Mouse (Mus musculus) stomach, postnatal 0 days (tissue): Measurements from ENCODE around the gene Gm13128. TPM values are rescaled to one million over a fixed set of nuclear protein-coding genes. Genes with fewer than 3 reads are reported as not detected.
"Not testable (repeated sequence)": the region's sequence is repeated elsewhere in the genome, so short reads cannot be mapped to it uniquely, and the experiment has no call there.

Experiments
- ATAC-seq: fragments of 200-750 bp; cut with Nextera tagmentation; 2 replicates; pipeline ENCODE4 v1.8.0; 2017; ENCODE audit not compliant: low FRiP score, low TSS enrichment
- DNase-seq: peaks from one replicate; pipeline ENCODE4 v3.0.0-alpha.2; 2016; ENCODE audit warnings: low spot score
- H3K27ac ChIP-seq: fragments of 300-500 bp; sonication (generic); replicated peaks from 2 replicates; pipeline ENCODE4 v1.5.1; 2014; ENCODE audit warnings: mild to moderate bottlenecking, control low read depth
- H3K27me3 ChIP-seq: fragments of 300-500 bp; sonication (generic); 2 replicates; pipeline ENCODE4 v1.6.1; 2014; ENCODE audit warnings: low read length; ENCODE audit not compliant: control insufficient read depth, insufficient read depth
- H3K36me3 ChIP-seq: fragments of 300-500 bp; sonication (generic); 2 replicates; pipeline ENCODE4 v1.6.1; 2014; ENCODE audit warnings: low read length, mixed read lengths; ENCODE audit not compliant: control insufficient read depth, insufficient read depth
- H3K4me1 ChIP-seq: fragments of 300-500 bp; sonication (generic); replicated peaks from 2 replicates; pipeline ENCODE4 v1.6.1; 2014; ENCODE audit warnings: antibody characterized with exemption; ENCODE audit not compliant: control insufficient read depth, insufficient read depth
- H3K4me2 ChIP-seq: fragments of 300-500 bp; sonication (generic); replicated peaks from 2 replicates; pipeline ENCODE4 v1.6.1; 2014; ENCODE audit warnings: low read depth, mild to moderate bottlenecking, control low read depth, moderate library complexity
- H3K4me3 ChIP-seq: fragments of 300-500 bp; sonication (generic); 2 replicates; pipeline ENCODE4 v1.5.1; 2014; ENCODE audit warnings: low read depth, low read length, control low read depth
- H3K9ac ChIP-seq: fragments of 300-500 bp; sonication (generic); 2 replicates; pipeline ENCODE4 v1.6.1; 2014; ENCODE audit warnings: mild to moderate bottlenecking, low read length, control low read depth, mixed read lengths
- H3K9me3 ChIP-seq: fragments of 300-500 bp; sonication (generic); 2 replicates; pipeline ENCODE4 v1.6.1; 2016; ENCODE audit warnings: low read length; ENCODE audit not compliant: control insufficient read depth
- CTCF ChIP-seq: IDR thresholded peaks from 2 replicates; pipeline ENCODE4 v1.5.1; 2016; ENCODE audit warnings: antibody characterized with exemption, low read depth, mild to moderate bottlenecking, moderate library complexity
- WGBS: fragments of 180-500 bp; shearing (Covaris S2); extraction: QIAGEN DNeasy Blood & Tissue Kit; methylation state at CpG from one replicate; pipeline ENCODE4 v1.1.7; 2014; 5-methylcytosine and 5-hydroxymethylcytosine counted together
- polyA plus RNA-seq: library from polyadenylated mRNA; unstranded; fragments of >200 nt; fragmentation: Nextera tagmentation; extraction: Ambion mirVana; gene quantifications from 2 replicates; pipeline ENCODE4 v1.2.1, GENCODE M21; 2015

The Gm13128 gene
- polyA plus RNA-seq = not detected in 2 replicates

DNA sequence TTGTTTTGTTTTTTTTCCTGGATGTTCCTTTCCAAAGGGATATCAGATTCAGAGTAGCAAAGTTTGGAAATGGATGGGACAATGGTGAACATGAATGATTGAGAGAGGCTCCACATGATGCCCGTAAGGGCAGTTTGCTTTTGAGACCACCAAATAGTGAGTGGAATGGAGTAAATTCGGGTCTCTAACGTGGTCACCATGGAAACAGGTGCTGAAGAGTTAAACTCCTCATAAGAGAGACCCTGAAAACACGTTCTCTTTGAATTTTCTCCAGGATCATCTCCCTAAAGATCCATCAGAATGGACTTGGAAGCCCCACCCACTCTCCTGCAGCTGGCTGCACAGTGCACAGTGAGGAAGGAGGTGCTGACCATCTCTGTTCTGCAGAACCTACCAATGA is at the start of gene Gm13128:
TSS of gene Gm13128 (plus strand) at position 301 of the 400 bp plus-strand sequence.
- not testable (repeated sequence) for ATAC-seq, H3K9me3 ChIP-seq, H3K4me2 ChIP-seq, H3K27ac ChIP-seq, H3K36me3 ChIP-seq, H3K4me3 ChIP-seq, H3K27me3 ChIP-seq, DNase-seq, H3K9ac ChIP-seq, H3K4me1 ChIP-seq
- 57% methylated on average over 4 of the region's 4 CpGs for WGBS

DNA sequence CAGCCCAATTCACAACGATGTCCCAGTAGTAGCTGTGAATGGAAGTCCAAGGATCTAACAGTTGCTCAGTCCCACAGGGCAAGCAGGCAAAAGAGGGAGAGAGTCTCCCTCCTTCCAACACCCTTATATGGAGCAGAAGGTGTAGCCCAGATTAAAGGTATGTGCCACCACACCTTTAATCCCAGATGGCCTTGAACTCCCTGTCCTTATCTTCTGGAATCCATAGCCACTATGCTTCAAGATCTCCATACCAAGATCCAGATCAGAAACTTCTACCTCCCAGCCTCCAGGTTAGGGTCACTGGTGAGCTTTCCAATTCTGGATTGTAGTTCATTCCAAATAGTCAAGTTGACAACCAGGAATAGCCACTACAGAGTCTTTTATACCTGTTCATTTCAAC is 49.7 kb upstream of the Gm13128 start, which contains the start of gene Pramel5:
TSS of gene Pramel5 (minus strand) at position 101 of the 400 bp plus-strand sequence.
- H3K4me2 ChIP-seq, H3K27ac ChIP-seq, H3K4me3 ChIP-seq, H3K36me3 ChIP-seq, H3K9me3 ChIP-seq, H3K9ac ChIP-seq, ATAC-seq, H3K27me3 ChIP-seq, DNase-seq, H3K4me1 ChIP-seq: not testable (repeated sequence)
- WGBS = 64% methylated on average over 1 of the region's 1 CpGs

DNA sequence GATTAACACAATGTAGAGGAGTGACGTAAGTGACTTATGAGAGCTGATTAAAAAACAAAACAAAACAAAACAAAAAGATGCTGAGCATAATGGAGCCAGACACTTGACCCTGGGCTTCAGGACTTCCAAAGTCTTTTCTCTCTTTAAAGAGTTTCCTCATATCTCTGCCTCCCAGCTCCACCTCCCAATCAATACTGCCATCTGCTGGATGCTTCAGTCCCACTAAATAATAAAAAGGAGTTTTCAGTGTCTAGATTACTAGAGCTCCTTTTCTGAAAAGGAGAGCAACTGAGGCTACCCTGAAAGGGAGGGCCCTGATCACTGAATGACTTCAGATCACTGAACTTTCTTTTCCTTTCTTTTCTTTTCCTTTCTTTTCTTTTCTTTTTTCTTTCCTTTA is 30.6 kb upstream of the Gm13128 start:
- not testable (repeated sequence) for H3K27ac ChIP-seq, H3K4me3 ChIP-seq, H3K9me3 ChIP-seq, H3K4me2 ChIP-seq, H3K36me3 ChIP-seq, DNase-seq, ATAC-seq, H3K4me1 ChIP-seq, H3K27me3 ChIP-seq, H3K9ac ChIP-seq
- peak; percentile 25; the same call in 1 of the 2 replicates for TF ChIP-seq CTCF
- 45% methylated on average over 1 of the region's 1 CpGs for WGBS

DNA sequence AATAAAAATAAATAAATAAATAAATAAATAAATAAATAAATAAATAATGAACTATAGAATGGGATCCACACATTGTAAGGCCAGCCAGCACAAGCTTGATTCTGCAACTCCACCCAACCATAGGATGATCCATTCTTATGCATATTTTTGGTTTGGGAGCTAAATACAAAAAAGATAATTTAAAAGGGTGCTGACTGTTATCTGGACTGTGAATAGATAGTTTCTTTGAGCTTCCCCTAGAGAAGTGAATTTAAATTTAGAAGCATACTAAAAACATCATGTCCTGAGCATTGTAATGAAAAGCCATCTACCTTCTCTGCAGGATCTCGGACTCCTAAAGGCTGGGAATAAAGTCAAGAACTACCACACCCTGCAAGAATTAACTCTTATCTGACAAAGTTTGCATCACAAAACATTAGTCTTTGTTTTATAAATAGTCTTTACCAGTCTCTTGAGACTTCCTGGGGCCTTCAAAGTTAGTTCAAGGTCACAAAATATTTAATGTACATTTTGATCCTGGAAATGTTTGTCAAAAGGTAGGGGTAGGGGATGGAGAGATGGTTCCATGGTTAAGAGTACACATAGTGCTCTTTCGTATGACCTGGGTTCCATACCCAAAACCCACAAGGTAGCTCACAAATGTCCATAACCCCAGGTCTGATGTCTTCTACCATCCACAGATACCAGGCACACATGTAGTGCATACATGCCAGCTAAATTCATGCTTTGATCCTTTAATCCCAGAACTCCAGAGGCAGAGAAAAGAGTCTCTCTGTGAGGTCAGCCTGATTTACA is 17.2 kb upstream of the Gm13128 start:
- not testable (repeated sequence) for H3K27ac ChIP-seq, ATAC-seq, H3K4me1 ChIP-seq, DNase-seq, H3K9me3 ChIP-seq, H3K4me2 ChIP-seq, H3K4me3 ChIP-seq, H3K27me3 ChIP-seq, H3K9ac ChIP-seq, H3K36me3 ChIP-seq
- 74% methylated on average over 2 of the region's 2 CpGs for WGBS

DNA sequence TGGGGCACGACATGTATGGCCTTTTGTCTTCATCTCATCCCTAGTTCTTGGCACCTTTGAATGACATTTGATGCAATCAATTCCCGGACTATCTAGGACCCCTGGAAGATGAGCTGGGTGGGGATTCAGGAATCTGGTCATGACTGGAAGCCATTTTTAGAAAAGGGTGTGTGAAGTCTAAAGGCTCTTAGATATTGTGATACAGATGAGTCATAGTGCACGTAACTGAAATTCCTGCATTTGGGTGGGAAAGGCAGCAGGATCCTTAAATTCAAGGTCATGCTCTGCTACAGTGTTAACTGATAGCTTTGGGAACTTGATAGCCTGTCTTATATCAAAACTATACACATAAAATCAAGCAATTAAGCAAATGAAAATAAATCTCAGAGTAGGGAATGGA is 5.8 kb downstream of the Gm13128 start:
- H3K27ac ChIP-seq, H3K27me3 ChIP-seq, H3K4me1 ChIP-seq, ATAC-seq, H3K4me3 ChIP-seq, H3K9ac ChIP-seq, H3K36me3 ChIP-seq, H3K4me2 ChIP-seq, DNase-seq, H3K9me3 ChIP-seq: not testable (repeated sequence)
- 92% methylated on average over 2 of the region's 3 CpGs for WGBS

DNA sequence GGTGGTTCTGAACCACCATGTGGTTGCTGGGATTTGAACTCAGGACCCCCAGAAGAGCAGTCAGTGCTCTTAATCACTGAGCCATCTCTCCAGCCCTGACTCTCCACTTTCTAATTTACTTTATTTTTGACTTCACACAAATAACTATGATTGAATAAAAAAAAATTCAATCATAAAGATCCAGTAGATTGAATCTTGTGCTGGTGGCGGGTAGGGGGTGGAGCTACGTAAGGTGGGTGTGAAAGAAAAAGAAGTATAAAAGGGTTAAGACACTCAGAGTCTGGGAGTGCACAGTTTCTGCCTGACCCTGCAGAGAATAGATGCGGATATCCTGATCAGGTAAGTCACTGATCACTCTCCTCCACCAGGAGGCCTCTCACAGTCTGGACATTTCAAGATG is 27.6 kb downstream of the Gm13128 start, which contains the start of gene Gm13119:
TSS of gene Gm13119 (plus strand) at position 301 of the 400 bp plus-strand sequence.
- H3K4me3 ChIP-seq = not testable (repeated sequence)

More for the DNA sequence above, 27.6 kb downstream of the Gm13128 start, which contains the start of gene Gm13119:
- not testable (repeated sequence) for ATAC-seq, H3K4me2 ChIP-seq, H3K27ac ChIP-seq, H3K9ac ChIP-seq, H3K4me1 ChIP-seq, H3K9me3 ChIP-seq, H3K36me3 ChIP-seq, DNase-seq, H3K27me3 ChIP-seq
- WGBS = 87% methylated on average over 3 of the region's 3 CpGs
